Mouse (Mus musculus) MEL (cell line): ENCODE measurements around the gene Krt12. TPM values are rescaled to one million over a fixed set of nuclear protein-coding genes. Genes with fewer than 3 reads are reported as not detected.

Experiments used
- DNase-seq: peaks from one replicate; pipeline ENCODE4 v3.0.0; 2011; ENCODE audit warnings: low read depth, low spot score
- H3K27ac ChIP-seq: 2 replicates; pipeline ENCODE4 v1.5.1; 2012; ENCODE audit warnings: low read depth, mild to moderate bottlenecking, control low read depth, low read length, moderate library complexity; ENCODE audit not compliant: control insufficient read depth
- H3K27me3 ChIP-seq, 2 experiments: fragments of 150-350 bp in 1 of 2; sonication (generic) in 1 of 2; 2 replicates each; pipeline ENCODE4 v1.6.1; 2012; ENCODE audit warnings: low read length in 2 of 2, mild to moderate bottlenecking in 2 of 2, improper control_type of control experiment in 1 of 2, moderate library complexity in 1 of 2; ENCODE audit not compliant: insufficient read depth in 2 of 2, control insufficient read depth in 1 of 2
- H3K36me3 ChIP-seq, 2 experiments: 2 replicates each; pipeline ENCODE4 v1.6.1; 2012 to 2014; ENCODE audit warnings: low read length in 2 of 2, improper control_type of control experiment in 1 of 2, inconsistent platforms in 1 of 2, mild to moderate bottlenecking in 1 of 2; ENCODE audit not compliant: insufficient read depth in 2 of 2, control insufficient read depth in 1 of 2
- H3K4me1 ChIP-seq, 2 experiments: fragments of 150-350 bp in 1 of 2; sonication (generic) in 1 of 2; 2 replicates each; pipeline ENCODE4 v1.6.1; 2012; ENCODE audit warnings: low read length in 2 of 2, improper control_type of control experiment in 1 of 2, mild to moderate bottlenecking in 1 of 2; ENCODE audit not compliant: insufficient read depth in 2 of 2, control insufficient read depth in 1 of 2
- H3K4me3 ChIP-seq, 2 experiments: fragments of 150-350 bp in 1 of 2; sonication (generic) in 1 of 2; 2 replicates each; pipeline ENCODE4 v1.5.1; 2012; ENCODE audit warnings: low read depth in 2 of 2, low read length in 2 of 2, mild to moderate bottlenecking in 2 of 2, moderate library complexity in 2 of 2, control low read depth in 1 of 2, improper control_type of control experiment in 1 of 2; ENCODE audit not compliant: control insufficient read depth in 1 of 2, insufficient read depth in 1 of 2
- H3K79me2 ChIP-seq: 2 replicates; pipeline ENCODE4 v1.6.1; 2012; ENCODE audit warnings: mild to moderate bottlenecking, low read length, moderate library complexity; ENCODE audit not compliant: control insufficient read depth, poor library complexity, insufficient read depth
- H3K9ac ChIP-seq: 2 replicates; pipeline ENCODE4 v1.6.1; 2012; ENCODE audit warnings: low read depth, mild to moderate bottlenecking, control low read depth, low read length, moderate library complexity; ENCODE audit not compliant: control insufficient read depth, poor library complexity, severe bottlenecking
- H3K9me3 ChIP-seq: fragments of 150-350 bp; sonication (generic); replicated peaks from 2 replicates; pipeline ENCODE4 v1.6.1; 2012; ENCODE audit warnings: mild to moderate bottlenecking, low read length, improper control_type of control experiment, moderate library complexity; ENCODE audit not compliant: insufficient read depth
- CHD2 ChIP-seq: IDR thresholded peaks from 2 replicates; pipeline ENCODE4 v1.6.1; 2011; ENCODE audit warnings: low read length, improper control_type of control experiment
- CTCF ChIP-seq, 3 experiments: IDR thresholded peaks in 2 of 3; conservative IDR thresholded peaks in 1 of 3; 2 replicates each; pipeline ENCODE4 v1.5.1; 2011 to 2012; ENCODE audit warnings: low read length in 3 of 3, low read depth in 2 of 3, mild to moderate bottlenecking in 2 of 3, improper control_type of control experiment in 1 of 3, inconsistent platforms in 1 of 3, mixed read lengths in 1 of 3, moderate library complexity in 1 of 3; ENCODE audit not compliant: control insufficient read depth in 1 of 3, insufficient read depth in 1 of 3, poor library complexity in 1 of 3, severe bottlenecking in 1 of 3
- MAX ChIP-seq: IDR thresholded peaks from 2 replicates; pipeline ENCODE4 v1.6.1; 2011; ENCODE audit warnings: low read length, improper control_type of control experiment
- SIN3A ChIP-seq: IDR thresholded peaks from 2 replicates; pipeline ENCODE4 v1.6.1; 2012; ENCODE audit warnings: low read length, improper control_type of control experiment, inconsistent platforms
- SMC3 ChIP-seq: IDR thresholded peaks from 2 replicates; pipeline ENCODE4 v1.6.1; 2011; ENCODE audit warnings: low read depth, low read length, improper control_type of control experiment
- USF1 ChIP-seq: IDR thresholded peaks from 2 replicates; pipeline ENCODE4 v1.6.1; 2014; ENCODE audit warnings: low read depth, mild to moderate bottlenecking, inconsistent platforms, low read length, improper control_type of control experiment, moderate library complexity
- polyA plus RNA-seq, 2 experiments: library from polyadenylated mRNA; stranded (reverse) in 1 of 2; unstranded in 1 of 2; fragments of >175 nt in 1 of 2; fragments of >200 nt in 1 of 2; gene quantifications; 2 replicates each; pipeline versions ENCODE4 v1.2.1 to v1.2.4; 2012; ENCODE audit warnings: low replicate concordance in 2 of 2, low read depth in 1 of 2; ENCODE audit not compliant: insufficient read length in 2 of 2, insufficient read depth in 1 of 2, missing spikeins in 1 of 2
- total RNA-seq: library from RNA; depleted of rRNA; stranded (reverse); fragments of 300-350 nt; gene quantifications from 2 replicates; pipeline ENCODE4 v1.2.3, GENCODE M21; 2012; rRNA removed

Gene Krt12
- total and polyA plus RNA-seq, 3 experiments = 0.10 TPM; not detected in 2

- Histone ChIP-seq H3K9ac (no peak overlapping the region), H3K4me1 (peaks cover 0 to 7% of the 10 kb centered on the region in 2 experiments; a peak in 2 of 4 replicates), H3K36me3 (peaks cover 0 to 3% of the 10 kb centered on the region in 2 experiments; a peak in 2 of 4 replicates), H3K79me2 (no peaks in the 10 kb centered on the region), H3K4me3 (no peak overlapping the region), H3K27me3 (peaks cover 0 to 8% of the 10 kb centered on the region in 2 experiments; a peak in 1 of 4 replicates), H3K9me3 (no peaks in the 10 kb centered on the region), H3K27ac (no peak overlapping the region)
- TF ChIP-seq CTCF (IDR thresholded peaks at IDR 0.05 in 2 of 3, conservative IDR thresholded peaks at IDR 0.05 in 1 of 3; ENCODE audit: control insufficient read depth in 1 of 3, insufficient read depth in 1 of 3, low read depth in 2 of 3, low read length in 3 of 3, poor library complexity in 1 of 3, severe bottlenecking in 1 of 3) = peak; percentile 4 to 46 (median 41); a peak in 3 of 6 replicates
- TF ChIP-seq SIN3A = no peak
- TF ChIP-seq SMC3 = peak; percentile 31; the same call in 1 of the 2 replicates
- TF ChIP-seq MAX = no peak
- TF ChIP-seq USF1 = no peak
- TF ChIP-seq CHD2 = no peak
- peak; percentile 46 for DNase-seq
These were observed 55.3 kb downstream of the Krt12 start for GRCm38 (mm10) chr11:99366791-99367190.

Other genes starting within 250 kb of the Krt12 start
- gene Smarce1, start 191.2 kb downstream of the Krt12 start, total RNA-seq = 243 and 265 TPM in 2 replicates
- 100 to 1,000 TPM in 1 of 2 experiments, not detected in 1; 277 TPM for gene Smarce1, start 191.2 kb downstream of the Krt12 start, polyA plus RNA-seq
- not detected in 2 replicates for gene Krt222, start 178.2 kb downstream of the Krt12 start, total RNA-seq
- gene Krt222, start 178.2 kb downstream of the Krt12 start, polyA plus RNA-seq = under 1 TPM in 1 of 2 experiments, not detected in 1; 0.07 TPM
- not detected in 2 replicates for gene Krt24, start 137.0 kb downstream of the Krt12 start, total RNA-seq
- not detected for gene Krt24, start 137.0 kb downstream of the Krt12 start, polyA plus RNA-seq
- gene Krt25, start 99.3 kb downstream of the Krt12 start, total RNA-seq = not detected in 2 replicates
- not detected for gene Krt25, start 99.3 kb downstream of the Krt12 start, polyA plus RNA-seq
- not detected in 2 replicates for gene Krt26, start 84.3 kb downstream of the Krt12 start, total RNA-seq
- gene Krt26, start 84.3 kb downstream of the Krt12 start, polyA plus RNA-seq = not detected
- not detected in 2 replicates for gene Krt27, start 71.2 kb downstream of the Krt12 start, total RNA-seq
- not detected for gene Krt27, start 71.2 kb downstream of the Krt12 start, polyA plus RNA-seq
- not detected in 2 replicates for gene Krt28, start 47.4 kb downstream of the Krt12 start, total RNA-seq
- not detected for gene Krt28, start 47.4 kb downstream of the Krt12 start, polyA plus RNA-seq
- gene Krt10, start 32.9 kb downstream of the Krt12 start, total RNA-seq = not detected in 2 replicates
- gene Krt10, start 32.9 kb downstream of the Krt12 start, polyA plus RNA-seq = not detected
- gene Krt20, start 15.9 kb upstream of the Krt12 start, total RNA-seq = not detected in 2 replicates
- not detected for gene Krt20, start 15.9 kb upstream of the Krt12 start, polyA plus RNA-seq
- gene Krt23, start 70.9 kb upstream of the Krt12 start, total RNA-seq = not detected in 2 replicates
- not detected for gene Krt23, start 70.9 kb upstream of the Krt12 start, polyA plus RNA-seq
- gene Krt39, start 99.1 kb upstream of the Krt12 start, total RNA-seq = not detected in 2 replicates
- not detected for gene Krt39, start 99.1 kb upstream of the Krt12 start, polyA plus RNA-seq
- not detected in 2 replicates for gene Krt40, start 120.9 kb upstream of the Krt12 start, total RNA-seq
- not detected for gene Krt40, start 120.9 kb upstream of the Krt12 start, polyA plus RNA-seq
- not detected in 2 replicates for gene Krtap3-3, start 128.6 kb upstream of the Krt12 start, total RNA-seq
- not detected for gene Krtap3-3, start 128.6 kb upstream of the Krt12 start, polyA plus RNA-seq
- not detected in 2 replicates for gene Krtap3-2, start 134.6 kb upstream of the Krt12 start, total RNA-seq
- not detected for gene Krtap3-2, start 134.6 kb upstream of the Krt12 start, polyA plus RNA-seq
- not detected in 2 replicates for gene Gm11939, start 137.2 kb upstream of the Krt12 start, total RNA-seq
- not detected for gene Gm11939, start 137.2 kb upstream of the Krt12 start, polyA plus RNA-seq
- not detected in 2 replicates for gene Krtap3-1, start 144.4 kb upstream of the Krt12 start, total RNA-seq
- not detected for gene Krtap3-1, start 144.4 kb upstream of the Krt12 start, polyA plus RNA-seq
- gene Krtap1-5, start 158.8 kb upstream of the Krt12 start, total RNA-seq = not detected in 2 replicates
- not detected for gene Krtap1-5, start 158.8 kb upstream of the Krt12 start, polyA plus RNA-seq
- not detected in 2 replicates for gene Krtap1-4, start 161.4 kb upstream of the Krt12 start, total RNA-seq
- gene Krtap1-4, start 161.4 kb upstream of the Krt12 start, polyA plus RNA-seq = not detected
- gene Krtap1-3, start 169.1 kb upstream of the Krt12 start, total RNA-seq = not detected in 2 replicates
- gene Krtap1-3, start 169.1 kb upstream of the Krt12 start, polyA plus RNA-seq = not detected
- gene Krtap9-3, start 175.8 kb upstream of the Krt12 start, total RNA-seq = not detected in 2 replicates
- not detected for gene Krtap9-3, start 175.8 kb upstream of the Krt12 start, polyA plus RNA-seq
- not detected in 2 replicates for gene Gm11938, start 181.0 kb upstream of the Krt12 start, total RNA-seq
- gene Gm11938, start 181.0 kb upstream of the Krt12 start, polyA plus RNA-seq = not detected
- not detected in 2 replicates for gene Gm11937, start 187.9 kb upstream of the Krt12 start, total RNA-seq
- not detected for gene Gm11937, start 187.9 kb upstream of the Krt12 start, polyA plus RNA-seq
- gene Krtap2-4, start 192.6 kb upstream of the Krt12 start, total RNA-seq = not detected in 2 replicates
- gene Krtap2-4, start 192.6 kb upstream of the Krt12 start, polyA plus RNA-seq = not detected
- gene Gm11562, start 198.2 kb upstream of the Krt12 start, total RNA-seq = not detected in 2 replicates
- not detected for gene Gm11562, start 198.2 kb upstream of the Krt12 start, polyA plus RNA-seq
- not detected in 2 replicates for gene Krtap4-1, start 206.0 kb upstream of the Krt12 start, total RNA-seq
- not detected for gene Krtap4-1, start 206.0 kb upstream of the Krt12 start, polyA plus RNA-seq
- gene Krtap4-2, start 212.8 kb upstream of the Krt12 start, total RNA-seq = not detected in 2 replicates
- gene Krtap4-2, start 212.8 kb upstream of the Krt12 start, polyA plus RNA-seq = not detected
- not detected in 2 replicates for gene Krtap4-7, start 221.8 kb upstream of the Krt12 start, total RNA-seq
- gene Krtap4-7, start 221.8 kb upstream of the Krt12 start, polyA plus RNA-seq = not detected
- gene Gm11555, start 228.0 kb upstream of the Krt12 start, total RNA-seq = not detected in 2 replicates
- not detected for gene Gm11555, start 228.0 kb upstream of the Krt12 start, polyA plus RNA-seq
- not detected in 2 replicates for gene Gm11563, start 236.7 kb upstream of the Krt12 start, total RNA-seq
- not detected for gene Gm11563, start 236.7 kb upstream of the Krt12 start, polyA plus RNA-seq
- gene Krtap4-6, start 243.7 kb upstream of the Krt12 start, total RNA-seq = not detected in 2 replicates
- not detected for gene Krtap4-6, start 243.7 kb upstream of the Krt12 start, polyA plus RNA-seq